Mouse (Mus musculus) bone marrow, adult 2 months (tissue): ENCODE data around the gene Zfp790. TPM values are rescaled to one million over a fixed set of nuclear protein-coding genes. Genes with fewer than 3 reads are reported as not detected.
A peak's percentile ranks its signal among the peaks of the same experiment; 100 is the strongest.

Experiments used
- H3K27ac ChIP-seq: fragments of 200-500 bp; 2 replicates; pipeline ENCODE4 v1.5.1; 2012; ENCODE audit warnings: low read depth, mild to moderate bottlenecking, control low read depth, inconsistent platforms, low read length; ENCODE audit not compliant: control insufficient read depth, poor library complexity, insufficient read depth
- H3K4me1 ChIP-seq: fragments of 200-500 bp; 2 replicates; pipeline ENCODE4 v1.6.1; 2011; ENCODE audit warnings: low read length; ENCODE audit not compliant: control insufficient read depth, insufficient read depth
- H3K4me3 ChIP-seq: fragments of 200-500 bp; replicated peaks from 2 replicates; pipeline ENCODE3; 2011; ENCODE audit warnings: mild to moderate bottlenecking, low read depth, low read length, control low read depth; ENCODE audit not compliant: control insufficient read depth
- CTCF ChIP-seq: fragments of 200-500 bp; IDR thresholded peaks from 2 replicates; pipeline ENCODE4 v1.5.1; 2011; ENCODE audit warnings: low read length, control low read depth; ENCODE audit not compliant: control insufficient read depth, insufficient read depth
- POLR2A ChIP-seq: fragments of 200-500 bp; IDR thresholded peaks from 2 replicates; pipeline ENCODE4 v1.6.1; 2011; ENCODE audit warnings: low read depth, mild to moderate bottlenecking, control low read depth, low read length, borderline replicate concordance; ENCODE audit not compliant: control insufficient read depth
- WGBS: fragments of 180-500 bp; shearing (Covaris S2); methylation state at CpG from one replicate; pipeline ENCODE4 v1.1.7; 2018; 5-methylcytosine and 5-hydroxymethylcytosine counted together
- polyA plus RNA-seq: library from polyadenylated mRNA; stranded (reverse); fragments of >200 nt; gene quantifications from 2 replicates; pipeline ENCODE4 v1.2.4, GENCODE M21; 2011; ENCODE audit warnings: low replicate concordance; ENCODE audit not compliant: missing spikeins, insufficient read depth, insufficient read length

The Zfp790 gene
- polyA plus RNA-seq, 1 experiment = 3.8 TPM

GRCm38 (mm10) chr7:29783871-29784551 lies 31.9 kb upstream of the Zfp790 start, which contains the start of gene Zfp30:
Gene Zfp30, plus strand, starts transcription at chr7:29783998.
- Histone ChIP-seq H3K4me1 (no peaks in the 10 kb centered on the region; the same call in 1 of the 2 replicates), H3K4me3 (peak within 1 kb of the TSS; percentile 67), H3K27ac (0 out of 2 replicates have a peak within 1 kb of the TSS, but pooled peaks have one; percentile 4)
- TF ChIP-seq POLR2A (no peak), CTCF (no peak)
- WGBS = under 1% methylated on average over 45 of the region's 45 CpGs

DNA sequence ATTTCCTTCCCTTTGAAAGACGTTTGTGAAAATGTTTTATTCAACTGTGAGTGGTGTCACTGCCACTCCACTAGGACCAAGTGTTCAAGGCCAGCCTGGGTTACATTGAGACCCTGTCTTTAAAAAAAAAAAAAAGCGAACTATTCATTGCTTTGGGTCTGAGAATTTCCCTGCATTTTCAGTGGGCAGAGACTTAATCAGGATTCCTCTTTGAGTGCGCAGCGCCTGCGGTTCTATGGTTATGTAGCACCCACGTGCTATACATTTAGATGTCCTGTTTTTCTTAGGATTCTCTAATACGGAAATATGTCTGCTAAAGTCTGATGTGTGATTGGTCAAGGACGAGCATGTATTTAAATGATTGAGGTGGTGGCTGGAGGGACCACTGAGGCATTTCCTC lies 30.9 kb upstream of the Zfp790 start:
- no peaks in the 10 kb centered on the region; the same call in 1 of the 2 replicates for H3K4me1 ChIP-seq
- H3K27ac ChIP-seq = no peak overlapping the region
- no peak overlapping the region for H3K4me3 ChIP-seq
- TF ChIP-seq POLR2A (no peak), CTCF (no peak)
- WGBS = 68% methylated on average over 8 of the region's 8 CpGs

DNA sequence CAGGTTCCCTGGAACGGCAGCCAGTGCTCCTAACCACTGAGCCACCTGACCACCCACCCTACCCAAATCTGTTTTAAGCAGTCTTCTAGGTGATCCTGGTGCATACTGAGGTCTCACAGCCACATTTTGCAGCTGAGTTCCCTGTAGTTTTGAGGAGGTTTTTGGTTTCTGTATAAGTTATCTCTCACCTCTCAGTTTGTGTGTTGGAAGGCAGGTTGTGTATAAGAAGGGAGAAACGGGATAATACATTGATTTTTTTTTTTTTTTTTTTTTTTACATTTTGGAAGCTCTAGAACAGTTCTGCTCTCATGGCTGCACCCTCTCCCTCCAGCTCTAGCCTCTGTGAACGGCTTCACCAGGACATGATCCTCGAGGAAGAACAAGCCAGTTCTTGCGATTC lies 30.0 kb upstream of the Zfp790 start:
- Histone ChIP-seq H3K4me1 (no peaks in the 10 kb centered on the region; the same call in 1 of the 2 replicates), H3K27ac (no peak overlapping the region), H3K4me3 (no peak overlapping the region)
- 81% methylated on average over 5 of the region's 5 CpGs for WGBS
- no peak for TF ChIP-seq POLR2A
- TF ChIP-seq CTCF = no peak

- H3K4me3 ChIP-seq = no peak overlapping the region
- WGBS = 64% methylated on average over 27 of the region's 27 CpGs
- no peak overlapping the region for H3K27ac ChIP-seq
- H3K4me1 ChIP-seq = no peaks in the 10 kb centered on the region
- TF ChIP-seq POLR2A (no peak), CTCF (no peak)
These were observed 23.0 kb upstream of the Zfp790 start for GRCm38 (mm10) chr7:29792906-29793305.

DNA sequence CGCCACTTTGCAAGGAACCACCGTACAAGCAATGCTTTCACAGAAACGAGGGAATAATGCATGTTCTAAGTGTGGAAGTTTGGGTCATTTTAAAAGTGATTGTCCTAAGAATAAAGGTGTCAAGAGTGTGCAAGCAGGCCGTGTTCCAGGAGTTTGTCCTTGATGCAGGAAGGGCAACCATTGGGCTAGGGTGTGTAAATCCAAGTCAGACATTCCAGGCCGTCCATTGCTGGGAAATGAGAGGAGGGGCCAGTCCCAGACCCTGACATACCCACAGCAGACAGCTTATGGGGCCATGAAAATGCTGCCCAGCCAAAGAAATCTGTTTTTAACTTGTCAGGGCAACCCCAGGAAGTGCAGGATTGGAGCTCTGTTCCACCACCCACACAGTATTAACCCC lies 8.9 kb upstream of the Zfp790 start:
- Histone ChIP-seq H3K4me1 (no peaks in the 10 kb centered on the region), H3K4me3 (no peak overlapping the region), H3K27ac (no peak overlapping the region)
- no peak for TF ChIP-seq CTCF
- no peak for TF ChIP-seq POLR2A
- WGBS = 84% methylated on average over 5 of the region's 5 CpGs

DNA sequence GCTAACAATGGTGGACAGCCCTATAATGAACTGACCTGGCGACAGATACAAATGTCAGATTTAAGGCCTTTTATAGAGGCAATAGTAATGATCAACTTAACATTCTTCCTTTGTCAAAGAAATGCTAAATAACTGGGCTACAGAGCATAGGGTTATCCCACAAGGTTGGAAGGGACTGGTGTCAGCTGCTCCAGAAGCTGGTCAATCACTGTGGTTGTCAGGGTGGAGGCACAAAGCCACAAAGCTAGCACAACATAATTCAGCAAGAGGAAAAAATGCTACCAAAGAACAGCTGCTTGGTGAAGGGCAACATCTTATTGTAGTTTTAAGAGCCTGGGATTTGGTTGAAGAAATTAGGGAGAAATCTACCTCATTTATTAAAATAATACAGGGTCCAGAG lies 3.7 kb upstream of the Zfp790 start:
- Histone ChIP-seq H3K4me3 (no peak overlapping the region), H3K4me1 (no peaks in the 10 kb centered on the region; the same call in 1 of the 2 replicates), H3K27ac (no peak overlapping the region)
- WGBS = 85% methylated on average over 1 of the region's 1 CpGs
- TF ChIP-seq POLR2A (no peak), CTCF (no peak)

- no peak overlapping the region for H3K27ac ChIP-seq
- TF ChIP-seq POLR2A (no peak), CTCF (no peak)
- H3K4me1 ChIP-seq = peaks cover 1% of the 10 kb centered on the region
- no peak overlapping the region for H3K4me3 ChIP-seq
- WGBS = 87% methylated on average over 2 of the region's 2 CpGs
These were observed 1.5 kb upstream of the Zfp790 start for GRCm38 (mm10) chr7:29814381-29814780.

GRCm38 (mm10) chr7:29815061-29815784 lies 691 bp upstream of the Zfp790 start:
- Histone ChIP-seq H3K4me1 (peaks cover 1% of the 10 kb centered on the region), H3K4me3 (peak overlapping the region; percentile 92), H3K27ac (no peak overlapping the region)
- TF ChIP-seq CTCF (no peak), POLR2A (no peak)
- WGBS = 2% methylated on average over 12 of the region's 12 CpGs
